Mouse (Mus musculus) neural tube, embryonic 15.5 days (tissue): ENCODE data around the gene Gm21973. TPM values are rescaled to one million over a fixed set of nuclear protein-coding genes. Genes with fewer than 3 reads are reported as not detected.

Experiments used
- ATAC-seq: fragments of 200-750 bp; cut with Nextera tagmentation; 2 replicates; pipeline ENCODE4 v1.8.0; 2017; ENCODE audit warnings: mild to moderate bottlenecking, moderate TSS enrichment, moderate library complexity; ENCODE audit not compliant: low FRiP score
- H3K27ac ChIP-seq: fragments of 300-500 bp; sonication (generic); replicated peaks from 2 replicates; pipeline ENCODE4 v1.5.1; 2015; ENCODE audit warnings: mild to moderate bottlenecking, inconsistent platforms
- H3K27me3 ChIP-seq: fragments of 300-500 bp; sonication (generic); replicated peaks from 2 replicates; pipeline ENCODE4 v1.6.1; 2015; ENCODE audit warnings: inconsistent platforms
- H3K36me3 ChIP-seq: fragments of 300-500 bp; sonication (generic); 2 replicates; pipeline ENCODE4 v1.6.1; 2015; ENCODE audit warnings: inconsistent platforms
- H3K4me1 ChIP-seq: fragments of 300-500 bp; sonication (generic); 2 replicates; pipeline ENCODE4 v1.6.1; 2015; ENCODE audit warnings: inconsistent platforms
- H3K4me2 ChIP-seq: fragments of 300-500 bp; sonication (generic); 2 replicates; pipeline ENCODE4 v1.6.1; 2015; ENCODE audit warnings: inconsistent platforms, mild to moderate bottlenecking, moderate library complexity
- H3K4me3 ChIP-seq: fragments of 300-500 bp; sonication (generic); replicated peaks from 2 replicates; pipeline ENCODE4 v1.5.1; 2015; ENCODE audit warnings: mild to moderate bottlenecking, inconsistent platforms
- H3K9ac ChIP-seq: fragments of 300-500 bp; sonication (generic); replicated peaks from 2 replicates; pipeline ENCODE4 v1.6.1; 2015; ENCODE audit warnings: mild to moderate bottlenecking, inconsistent platforms
- H3K9me3 ChIP-seq: fragments of 300-500 bp; sonication (generic); replicated peaks from 2 replicates; pipeline ENCODE4 v1.6.1; 2016; ENCODE audit warnings: inconsistent platforms
- WGBS: fragments of 180-500 bp; shearing (Covaris S2); methylation state at CpG from one replicate; pipeline ENCODE4 v1.1.7; 2015; ENCODE audit warnings: mixed read lengths; 5-methylcytosine and 5-hydroxymethylcytosine counted together
- polyA plus RNA-seq: library from polyadenylated mRNA; unstranded; fragments of >200 nt; fragmentation: Nextera tagmentation; extraction: Ambion mirVana; gene quantifications from 2 replicates; pipeline ENCODE4 v1.2.1, GENCODE M21; 2015

Gene Gm21973
- polyA plus RNA-seq, 1 experiment from 2014 or later, result not detected

GRCm38 (mm10) chr15:10332566-10332965, 7.4 kb downstream of the Gm21973 start:
- no peak overlapping the region for H3K4me2 ChIP-seq
- H3K4me3 ChIP-seq, result no peak overlapping the region
- WGBS, result 98% methylated on average over 1 of the region's 1 CpGs
- H3K27me3 ChIP-seq, result no peaks in the 10 kb centered on the region
- no peak overlapping the region for H3K9ac ChIP-seq
- ATAC-seq, result no peak
- H3K36me3 ChIP-seq, result no peaks in the 10 kb centered on the region
- H3K9me3 ChIP-seq, result no peaks in the 10 kb centered on the region
- no peaks in the 10 kb centered on the region for H3K4me1 ChIP-seq
- no peak overlapping the region for H3K27ac ChIP-seq

- 90% methylated on average over 3 of the region's 3 CpGs for WGBS
- Histone ChIP-seq H3K27me3 (no peaks in the 10 kb centered on the region), H3K4me3 (no peak overlapping the region), H3K9me3 (no peaks in the 10 kb centered on the region), H3K4me2 (no peak overlapping the region), H3K9ac (no peak overlapping the region), H3K36me3 (no peaks in the 10 kb centered on the region), H3K4me1 (no peaks in the 10 kb centered on the region), H3K27ac (no peak overlapping the region)
- no peak for ATAC-seq
Observed at GRCm38 (mm10) chr15:10338606-10339005, 13.4 kb downstream of the Gm21973 start.

- peak; percentile 57; the same call in 1 of the 2 replicates for ATAC-seq
- 89% methylated on average over 6 of the region's 6 CpGs for WGBS
- no peaks in the 10 kb centered on the region for H3K4me1 ChIP-seq
- H3K4me2 ChIP-seq, result no peak overlapping the region
- no peaks in the 10 kb centered on the region for H3K36me3 ChIP-seq
- H3K9me3 ChIP-seq, result no peaks in the 10 kb centered on the region
- H3K27me3 ChIP-seq, result no peaks in the 10 kb centered on the region
- H3K27ac ChIP-seq, result no peak overlapping the region
- H3K4me3 ChIP-seq, result no peak overlapping the region
- no peak overlapping the region for H3K9ac ChIP-seq
Observed at GRCm38 (mm10) chr15:10347044-10347443, 21.9 kb downstream of the Gm21973 start.

GRCm38 (mm10) chr15:10358039-10358948, 33.1 kb downstream of the Gm21973 start, which contains the start of gene Agxt2:
TSS of gene Agxt2 (plus strand) at chr15:10358532.
- no peak for ATAC-seq
- no peak within 1 kb of the TSS for H3K4me3 ChIP-seq

GRCm38 (mm10) chr15:10366331-10366730, 41.2 kb downstream of the Gm21973 start:
- 97% methylated on average over 2 of the region's 2 CpGs for WGBS
- Histone ChIP-seq H3K9me3 (no peaks in the 10 kb centered on the region), H3K4me1 (no peaks in the 10 kb centered on the region), H3K27ac (no peak overlapping the region), H3K36me3 (no peaks in the 10 kb centered on the region), H3K9ac (no peak overlapping the region), H3K4me3 (no peak overlapping the region), H3K4me2 (no peak overlapping the region), H3K27me3 (no peaks in the 10 kb centered on the region)
- ATAC-seq, result no peak

More at GRCm38 (mm10) chr15:10358039-10358948, 33.1 kb downstream of the Gm21973 start, which contains the start of gene Agxt2:
- Histone ChIP-seq H3K4me2 (no peak within 1 kb of the TSS), H3K27me3 (no peaks in the 10 kb centered on the region), H3K27ac (no peak within 1 kb of the TSS), H3K36me3 (no peaks in the 10 kb centered on the region), H3K4me1 (no peaks in the 10 kb centered on the region), H3K9me3 (no peaks in the 10 kb centered on the region), H3K9ac (no peak within 1 kb of the TSS)
- WGBS, result 80% methylated on average over 9 of the region's 9 CpGs

- 87% methylated on average over 3 of the region's 3 CpGs for WGBS
- H3K36me3 ChIP-seq, result no peaks in the 10 kb centered on the region
- no peak overlapping the region for H3K9ac ChIP-seq
- no peaks in the 10 kb centered on the region for H3K9me3 ChIP-seq
- no peak overlapping the region for H3K27ac ChIP-seq
- H3K4me1 ChIP-seq, result no peaks in the 10 kb centered on the region
- ATAC-seq, result no peak
- no peak overlapping the region for H3K4me3 ChIP-seq
- H3K4me2 ChIP-seq, result no peak overlapping the region
- no peaks in the 10 kb centered on the region for H3K27me3 ChIP-seq
Observed at GRCm38 (mm10) chr15:10375404-10375803, 50.2 kb downstream of the Gm21973 start.

- H3K27ac ChIP-seq, result no peak overlapping the region
- no peaks in the 10 kb centered on the region for H3K4me1 ChIP-seq
- H3K9ac ChIP-seq, result no peak overlapping the region
- 93% methylated on average over 4 of the region's 4 CpGs for WGBS
- H3K9me3 ChIP-seq, result no peaks in the 10 kb centered on the region
- no peak overlapping the region for H3K4me3 ChIP-seq
- no peak overlapping the region for H3K4me2 ChIP-seq
- ATAC-seq, result no peak
- no peaks in the 10 kb centered on the region for H3K36me3 ChIP-seq
- no peaks in the 10 kb centered on the region for H3K27me3 ChIP-seq
Observed at GRCm38 (mm10) chr15:10378338-10378959, 53.3 kb downstream of the Gm21973 start.

GRCm38 (mm10) chr15:10379757-10380458, 54.7 kb downstream of the Gm21973 start:
- Histone ChIP-seq H3K9me3 (no peaks in the 10 kb centered on the region), H3K9ac (no peak overlapping the region), H3K27me3 (no peaks in the 10 kb centered on the region), H3K4me2 (no peak overlapping the region), H3K36me3 (no peaks in the 10 kb centered on the region), H3K27ac (no peak overlapping the region), H3K4me3 (no peak overlapping the region), H3K4me1 (no peaks in the 10 kb centered on the region)
- WGBS, result 91% methylated on average over 3 of the region's 3 CpGs
- ATAC-seq, result no peak

- ATAC-seq, result no peak
- H3K4me3 ChIP-seq, result no peak overlapping the region
- WGBS, result 57% methylated on average over 2 of the region's 2 CpGs
Observed at GRCm38 (mm10) chr15:10387263-10387662, 62.1 kb downstream of the Gm21973 start.

GRCm38 (mm10) chr15:10399795-10400194, 74.6 kb downstream of the Gm21973 start:
- no peaks in the 10 kb centered on the region for H3K4me1 ChIP-seq
- H3K27ac ChIP-seq, result no peak overlapping the region
- ATAC-seq, result no peak
- H3K9ac ChIP-seq, result no peak overlapping the region
- no peak overlapping the region for H3K4me2 ChIP-seq
- H3K27me3 ChIP-seq, result no peaks in the 10 kb centered on the region
- H3K4me3 ChIP-seq, result no peak overlapping the region
- H3K9me3 ChIP-seq, result no peaks in the 10 kb centered on the region
- H3K36me3 ChIP-seq, result no peaks in the 10 kb centered on the region
- 78% methylated on average over 2 of the region's 2 CpGs for WGBS

More at GRCm38 (mm10) chr15:10387263-10387662, 62.1 kb downstream of the Gm21973 start:
- Histone ChIP-seq H3K4me2 (no peak overlapping the region), H3K9me3 (no peaks in the 10 kb centered on the region), H3K4me1 (no peaks in the 10 kb centered on the region), H3K9ac (no peak overlapping the region), H3K27ac (no peak overlapping the region), H3K27me3 (no peaks in the 10 kb centered on the region), H3K36me3 (no peaks in the 10 kb centered on the region)

GRCm38 (mm10) chr15:10400415-10400814, 75.2 kb downstream of the Gm21973 start:
- WGBS, result 44% methylated on average over 3 of the region's 3 CpGs
- ATAC-seq, result no peak
- H3K4me2 ChIP-seq, result no peak overlapping the region
- H3K4me3 ChIP-seq, result no peak overlapping the region
- no peak overlapping the region for H3K27ac ChIP-seq
- H3K36me3 ChIP-seq, result no peaks in the 10 kb centered on the region
- H3K9ac ChIP-seq, result no peak overlapping the region
- no peaks in the 10 kb centered on the region for H3K27me3 ChIP-seq
- no peaks in the 10 kb centered on the region for H3K4me1 ChIP-seq
- no peaks in the 10 kb centered on the region for H3K9me3 ChIP-seq
